Mouse (Mus musculus): ENCODE measurements around the gene Cbln1.

Cbln1 gene

DNA sequence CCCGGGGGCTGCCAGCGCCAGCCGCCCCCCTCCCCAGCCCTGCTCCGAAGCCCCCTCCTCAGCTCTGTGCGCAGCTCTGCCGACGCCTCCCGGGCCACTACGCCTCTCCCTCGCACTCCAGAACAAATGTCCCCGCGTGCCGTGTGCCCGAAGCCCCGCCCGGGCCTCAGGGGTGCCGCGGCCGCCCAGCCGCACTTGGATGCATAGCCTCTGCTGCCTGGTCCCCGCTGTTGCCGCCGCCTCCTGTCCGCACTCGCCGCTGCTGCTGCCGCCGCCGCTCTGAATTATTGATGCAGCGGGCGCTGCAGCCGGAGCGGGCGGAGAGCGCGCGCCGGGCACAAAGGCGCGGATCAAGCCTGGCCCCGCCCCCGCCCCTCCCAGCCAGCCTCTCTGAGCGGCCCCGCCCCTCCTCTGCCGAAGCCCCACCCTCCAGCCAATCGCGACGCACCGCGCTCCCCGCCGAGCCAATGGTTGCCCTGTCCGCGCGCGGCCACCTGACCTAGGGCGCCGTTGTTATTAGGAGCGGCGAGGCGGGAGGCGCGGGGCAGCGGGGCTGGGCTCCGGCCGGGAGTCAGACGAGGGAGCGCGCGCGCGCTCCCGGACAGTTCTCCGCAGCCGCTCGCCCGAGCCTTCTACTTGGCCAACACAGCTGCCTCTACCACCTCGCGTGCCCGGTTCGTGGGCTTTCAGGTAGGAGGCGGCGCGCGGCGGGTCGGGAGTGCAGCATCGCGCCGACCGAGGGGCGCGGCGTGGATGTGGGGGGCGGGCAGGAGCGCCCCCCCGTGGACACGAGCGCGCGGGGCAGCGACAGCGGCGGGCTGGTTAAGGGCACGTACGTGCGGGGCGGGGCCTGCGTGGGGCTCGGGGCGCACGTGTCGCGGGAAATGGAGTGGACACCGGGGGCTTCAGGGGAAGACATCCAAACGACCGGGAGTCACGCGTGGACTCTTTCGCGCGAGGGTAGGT, at the start of gene Cbln1:
Cbln1 (minus strand) TSS at position 339 of the 966 bp plus-strand sequence.
- peak; percentile 82 for DNase-seq

DNA sequence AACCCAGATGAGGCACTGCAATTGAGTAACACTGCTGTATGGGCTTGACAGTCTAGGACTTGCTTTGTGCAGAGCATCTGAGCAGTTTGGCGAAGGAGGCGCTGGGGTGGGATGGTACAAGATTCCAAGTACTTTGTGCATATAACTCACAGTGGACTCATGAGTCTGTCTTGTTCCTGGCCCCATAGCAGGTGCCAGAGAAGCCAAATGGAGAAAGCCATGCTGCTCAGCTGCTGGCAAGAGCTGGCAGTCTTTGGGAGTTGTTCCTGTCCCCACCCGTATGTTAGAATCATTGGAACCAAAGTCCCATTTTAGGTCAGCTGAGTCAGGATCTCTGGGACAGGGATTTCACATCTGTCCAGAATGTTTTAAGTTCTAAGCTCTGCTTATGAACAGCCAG, 44.7 kb upstream of the Cbln1 start:
- DNase-seq = no peak

DNA sequence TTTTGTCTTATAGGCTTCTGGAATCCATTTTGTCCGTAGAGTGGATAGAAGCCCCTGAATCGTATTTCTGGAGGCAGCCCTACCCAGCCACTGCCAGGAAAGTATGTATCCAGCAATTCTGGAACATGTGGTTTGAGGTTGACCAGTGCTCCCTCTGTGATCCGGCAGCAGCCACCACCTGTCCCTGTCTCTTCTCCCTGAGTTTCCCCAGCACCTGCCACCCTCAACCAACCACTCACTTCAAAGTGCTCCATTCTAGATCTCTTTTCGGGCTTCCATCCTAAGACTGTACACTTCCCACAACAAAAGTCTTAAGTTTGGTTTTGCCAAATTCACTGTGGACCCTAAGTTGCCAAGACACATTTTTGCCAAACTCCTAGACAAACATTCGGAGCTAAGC, 41.4 kb upstream of the Cbln1 start:
- DNase-seq = no peak

DNA sequence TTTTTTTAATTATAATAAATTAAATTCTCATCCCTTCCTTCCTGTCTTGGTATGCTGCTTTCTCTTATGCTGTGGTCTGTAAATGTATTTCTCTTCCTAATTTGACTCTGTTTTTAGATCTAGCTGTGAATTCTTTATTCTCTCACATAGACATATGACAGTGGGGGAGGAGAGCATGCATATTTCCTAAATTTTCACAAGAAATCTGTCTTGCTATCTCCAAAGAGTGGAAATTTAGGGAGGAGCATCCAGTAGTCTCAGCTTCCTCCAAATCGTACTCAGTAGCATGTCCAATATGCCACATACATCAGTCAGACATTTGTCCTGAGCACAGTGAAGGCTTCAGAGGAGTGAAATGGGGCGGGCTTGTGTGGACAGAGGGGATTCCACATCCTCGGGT, 40.9 kb upstream of the Cbln1 start:
- DNase-seq = no peak

DNA sequence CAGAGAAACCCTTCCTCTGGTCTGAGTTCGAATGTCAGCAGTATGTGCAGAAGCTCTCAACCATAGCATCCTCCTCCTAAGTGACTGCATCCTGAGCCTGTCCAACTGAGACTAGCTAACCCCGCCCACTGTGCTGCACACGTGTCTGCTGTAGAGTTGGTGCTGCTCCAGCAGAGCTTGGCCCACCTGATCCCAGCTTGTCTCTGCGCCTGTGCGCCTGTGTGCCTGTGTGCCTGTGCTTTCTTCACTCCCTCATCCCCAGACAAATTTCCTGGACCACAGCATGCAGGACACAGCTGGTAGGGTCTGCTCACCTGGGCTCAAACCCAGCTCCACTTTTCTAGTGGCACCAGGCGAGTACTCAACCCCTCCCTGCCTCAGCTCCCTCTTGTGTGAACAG, 40.2 kb upstream of the Cbln1 start:
- no peak for DNase-seq

DNA sequence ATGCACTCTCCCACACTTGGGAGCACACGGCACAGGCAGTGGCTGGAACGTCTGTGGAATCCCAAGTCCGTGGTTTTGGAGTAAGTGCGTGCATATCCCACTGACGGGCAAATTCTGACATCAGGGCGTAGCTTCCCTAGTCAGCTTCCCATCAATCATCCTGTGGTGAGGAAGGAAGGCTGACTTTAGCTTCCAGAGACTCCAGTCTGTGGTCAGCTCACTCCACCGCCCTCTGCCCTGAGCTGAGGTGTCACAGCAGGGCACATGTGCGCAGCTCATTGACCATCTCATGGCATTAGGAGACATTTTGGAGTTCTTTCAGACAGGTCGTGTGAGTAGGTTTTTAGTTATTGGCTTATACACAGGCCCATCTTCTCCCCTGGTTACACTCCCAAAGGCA, 34.6 kb upstream of the Cbln1 start:
- no peak for DNase-seq

DNA sequence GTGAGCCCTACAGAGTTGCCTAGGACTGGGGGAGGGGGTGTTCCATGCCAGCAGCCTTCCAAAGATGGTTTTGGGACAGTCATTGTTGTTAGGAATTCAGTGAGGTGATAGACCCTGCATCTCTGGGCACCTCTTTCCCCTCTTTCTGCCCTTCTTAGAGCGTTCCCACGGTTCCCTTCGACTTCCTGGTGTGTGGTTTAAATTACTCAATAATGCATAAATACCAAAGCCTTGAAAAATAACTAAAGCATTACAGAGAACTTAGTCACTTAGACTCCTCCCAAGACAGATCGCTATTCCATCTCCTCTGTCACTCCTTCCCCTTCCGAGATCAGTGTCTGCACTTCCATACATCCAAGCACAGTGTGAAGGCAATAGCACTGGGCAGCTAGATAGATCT, 32.0 kb upstream of the Cbln1 start:
- no peak for DNase-seq

DNA sequence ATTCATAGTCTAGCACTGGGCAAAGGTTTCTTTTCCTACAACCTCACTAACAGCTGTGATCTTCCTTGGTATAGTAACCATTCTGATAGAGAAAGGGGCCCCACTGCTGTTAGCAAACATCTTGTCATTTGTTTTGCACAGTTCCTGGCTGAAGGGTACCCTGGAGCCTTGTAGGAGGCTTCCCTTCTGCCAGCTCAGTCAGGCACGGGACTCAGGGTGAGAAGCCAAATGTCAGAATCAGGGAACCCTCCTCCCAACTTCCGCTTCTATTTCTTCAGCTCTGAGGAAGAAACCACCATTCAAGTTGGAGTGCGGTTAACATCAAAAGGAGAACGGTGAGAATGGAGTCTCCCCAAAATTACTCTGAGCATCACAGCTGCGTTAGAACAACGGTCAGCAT, 30.3 kb upstream of the Cbln1 start:
- no peak for DNase-seq

DNA sequence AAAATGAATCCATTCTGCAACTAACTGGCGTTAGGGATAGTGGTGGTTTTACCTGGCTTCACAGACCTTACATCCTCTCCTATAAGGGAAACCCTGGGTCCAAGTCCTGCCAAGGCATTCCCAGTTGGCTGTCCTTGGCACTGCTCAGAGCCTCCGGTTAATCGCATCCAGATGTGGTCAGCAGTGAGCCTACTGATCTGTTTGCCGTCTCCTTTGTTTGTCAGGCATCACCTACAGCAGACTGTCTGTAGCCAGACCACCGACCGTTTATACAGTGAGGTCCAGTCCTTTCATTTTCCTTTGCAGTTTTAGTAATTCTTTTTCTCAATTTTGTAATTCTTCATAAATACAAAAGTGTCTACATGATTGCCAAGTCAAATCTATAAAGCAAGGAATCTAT, 25.2 kb upstream of the Cbln1 start:
- DNase-seq = no peak

DNA sequence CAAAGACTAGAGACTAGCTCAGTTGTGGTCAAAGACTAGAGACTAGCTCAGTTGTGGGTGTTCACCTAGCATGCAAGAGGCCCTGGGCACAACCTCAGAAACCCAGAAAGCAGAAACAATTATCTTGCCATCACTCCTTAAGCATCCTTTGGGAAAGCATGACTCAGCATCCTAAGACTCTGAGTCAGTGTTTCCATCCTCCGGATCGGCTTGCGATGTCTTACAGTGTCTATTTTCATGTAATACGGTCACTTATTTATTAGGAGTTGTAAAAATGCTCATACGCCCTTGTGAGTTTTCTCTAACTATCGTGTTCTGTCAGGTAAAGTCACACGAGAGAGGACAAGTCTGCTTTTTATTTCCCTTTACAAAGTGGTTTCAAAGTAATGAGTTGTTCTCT, 24.1 kb upstream of the Cbln1 start:
- DNase-seq = no peak

DNA sequence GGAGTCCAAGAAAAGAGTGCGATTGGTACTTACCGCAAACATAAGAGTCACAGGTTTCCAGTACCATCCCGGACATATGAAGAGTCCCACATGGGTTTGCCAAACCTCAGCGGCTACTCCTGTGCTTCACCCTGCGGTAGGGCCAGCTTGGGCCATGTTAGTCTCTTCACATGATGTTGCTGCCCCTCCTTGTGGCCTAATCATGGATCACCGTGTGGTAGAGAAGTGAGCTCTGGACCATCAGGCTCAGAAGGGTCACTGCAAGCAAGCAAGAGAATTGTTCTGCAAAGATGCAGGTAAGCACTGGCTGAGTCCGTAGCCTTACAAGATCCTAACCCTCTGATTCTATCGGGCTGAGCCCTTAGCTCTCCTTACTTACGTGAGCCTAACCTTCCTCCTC, 22.5 kb upstream of the Cbln1 start:
- DNase-seq = peak; percentile 1

DNA sequence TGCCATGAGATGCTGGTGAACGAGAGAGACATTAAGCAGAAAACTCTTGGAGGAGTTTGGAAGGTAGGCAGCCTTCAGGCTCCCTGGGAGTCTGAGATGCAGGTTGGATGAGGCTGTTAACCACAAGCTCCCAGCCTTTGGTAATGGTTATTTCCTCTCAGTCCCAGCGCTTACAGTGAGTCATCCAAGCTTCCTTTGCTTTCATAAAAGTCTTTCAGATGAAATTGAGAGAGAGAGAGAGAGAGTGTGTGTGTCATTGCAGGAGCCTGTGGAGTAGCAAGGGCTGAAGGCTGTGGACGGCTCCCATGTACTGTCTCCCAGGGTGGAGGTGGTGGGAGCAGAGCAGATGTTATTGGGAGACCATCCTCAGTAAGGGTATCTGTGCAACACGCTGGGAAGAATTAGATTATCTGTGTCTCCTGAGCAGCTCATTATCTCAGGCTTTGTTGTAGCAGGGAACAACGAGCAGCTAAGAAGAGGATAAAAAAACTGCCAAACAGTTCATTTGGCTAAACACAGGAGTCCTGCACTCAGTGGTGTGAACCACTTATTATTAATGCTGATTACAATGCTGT, 17.5 kb upstream of the Cbln1 start:
- DNase-seq = no peak

DNA sequence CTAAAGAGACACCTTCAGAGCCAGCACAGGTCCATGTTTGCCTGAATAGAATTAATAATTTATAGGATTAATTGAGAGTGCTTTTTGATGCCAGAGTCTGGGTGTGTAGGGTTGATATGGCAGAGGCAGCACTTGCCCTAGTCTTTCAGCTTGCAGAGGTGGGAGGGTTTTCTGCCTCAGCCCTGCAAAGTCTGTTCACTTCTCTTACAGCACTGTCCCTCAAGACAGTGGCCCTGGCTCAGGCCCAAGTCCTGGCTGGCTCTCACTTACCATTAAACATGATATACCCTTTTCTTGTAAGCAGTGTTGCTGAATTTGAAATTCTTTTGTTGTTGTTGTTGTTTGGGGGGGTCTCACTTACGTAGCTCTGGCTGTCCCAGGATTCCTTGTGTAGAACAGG, 9.0 kb upstream of the Cbln1 start:
- no peak for DNase-seq

DNA sequence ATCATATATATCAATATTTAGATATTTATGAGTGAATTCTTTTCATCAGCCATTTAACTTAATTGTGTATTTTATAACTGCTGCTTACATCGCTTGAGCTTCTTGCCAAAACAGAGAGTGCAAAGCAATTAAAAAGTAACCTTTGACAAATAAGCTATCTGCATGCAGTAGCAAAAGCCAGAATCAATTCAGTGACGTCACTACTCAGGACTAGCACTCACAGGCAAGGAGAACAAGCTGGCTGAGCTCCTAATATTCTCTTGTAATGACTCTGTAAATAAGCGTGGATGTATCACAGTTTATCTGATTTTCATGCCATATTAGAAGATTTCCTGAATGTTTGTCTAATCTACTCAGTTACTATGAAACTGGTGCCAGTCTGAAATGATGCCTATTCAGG, 5.8 kb upstream of the Cbln1 start:
- DNase-seq = no peak

DNA sequence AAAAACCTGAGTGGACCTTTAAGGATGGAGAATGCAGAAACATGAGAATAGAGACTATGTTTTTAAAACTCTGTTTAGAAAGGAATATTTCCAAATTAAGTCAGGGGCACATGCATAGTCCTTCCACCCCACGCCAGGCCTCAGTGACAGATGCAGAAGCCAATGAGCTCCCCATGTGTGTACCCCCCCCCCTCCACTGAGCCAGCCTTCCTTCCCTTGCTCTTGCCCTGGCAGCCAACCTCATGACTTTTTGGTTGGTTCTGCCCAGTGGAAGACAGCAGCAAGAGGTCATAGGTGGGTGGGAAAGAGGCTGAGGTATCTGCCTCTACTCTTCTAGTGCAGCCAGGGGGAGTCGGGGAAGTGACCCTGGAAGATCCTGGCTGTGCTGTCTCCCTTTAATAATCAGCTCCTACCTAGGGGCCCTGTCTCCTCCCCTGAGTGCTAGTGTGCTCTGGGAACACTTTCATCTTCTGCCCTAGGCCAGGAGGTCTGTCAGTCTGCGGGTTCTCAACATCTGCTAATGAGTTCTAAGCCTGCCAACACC, 4.8 kb upstream of the Cbln1 start:
- no peak for DNase-seq

DNA sequence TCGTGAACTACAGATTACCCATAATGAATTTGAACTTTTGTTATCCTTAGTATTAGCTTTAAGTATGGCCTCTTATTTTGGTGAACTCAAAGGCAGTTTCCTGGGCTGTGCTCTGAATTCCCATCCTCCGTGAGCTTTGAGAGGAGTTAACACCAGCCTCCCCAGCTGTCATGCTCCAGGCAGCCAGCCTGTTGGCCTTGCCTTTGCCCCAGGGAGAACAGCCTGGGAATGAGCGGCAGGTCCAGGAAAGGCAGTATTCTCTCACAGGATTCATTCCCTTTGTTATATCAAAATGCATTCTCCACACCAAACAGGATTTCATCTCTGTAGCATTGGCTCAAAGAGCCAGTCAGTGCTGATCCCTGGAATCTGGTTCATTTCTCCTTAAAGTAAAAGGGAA, 3.1 kb upstream of the Cbln1 start:
- no peak for DNase-seq

DNA sequence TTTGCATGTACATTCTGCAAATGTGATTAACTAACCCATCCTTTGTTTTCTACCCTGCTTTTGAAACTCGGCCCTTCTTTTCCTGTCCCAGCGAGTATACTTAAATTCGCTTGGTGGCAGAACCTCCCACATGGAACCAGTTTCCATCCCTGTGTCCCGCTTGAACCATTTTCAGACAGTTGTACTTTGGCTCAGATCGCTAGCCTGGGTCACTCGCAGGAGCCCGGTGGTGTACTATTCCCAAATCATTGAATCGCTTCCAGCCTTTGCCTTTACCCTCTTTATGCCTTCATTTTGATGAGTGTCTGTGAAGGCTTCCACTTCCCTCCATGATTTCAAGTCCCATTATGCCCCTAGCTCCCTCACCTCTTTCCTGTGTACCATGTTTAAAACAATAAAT, 2.0 kb upstream of the Cbln1 start:
- DNase-seq = no peak

DNA sequence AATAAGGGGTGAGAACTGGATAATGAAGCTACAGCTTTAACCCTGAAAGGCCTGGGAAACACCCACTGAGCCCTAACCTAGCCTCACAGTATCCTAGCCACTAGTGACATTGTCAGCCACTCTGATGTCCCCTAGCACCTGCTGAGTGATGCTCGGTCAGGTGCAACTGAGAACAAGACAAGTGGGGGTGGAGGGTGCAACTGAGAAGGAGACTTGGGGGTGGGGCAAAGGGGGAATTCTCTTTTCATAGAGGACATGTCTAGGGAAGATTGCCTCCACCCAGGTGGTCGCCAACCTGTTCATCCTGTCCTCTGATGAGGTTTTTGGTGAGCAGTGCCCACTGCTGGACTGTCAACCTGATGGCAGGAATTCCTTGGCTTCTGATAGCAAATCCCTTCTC, 1.5 kb upstream of the Cbln1 start:
- DNase-seq = no peak

DNA sequence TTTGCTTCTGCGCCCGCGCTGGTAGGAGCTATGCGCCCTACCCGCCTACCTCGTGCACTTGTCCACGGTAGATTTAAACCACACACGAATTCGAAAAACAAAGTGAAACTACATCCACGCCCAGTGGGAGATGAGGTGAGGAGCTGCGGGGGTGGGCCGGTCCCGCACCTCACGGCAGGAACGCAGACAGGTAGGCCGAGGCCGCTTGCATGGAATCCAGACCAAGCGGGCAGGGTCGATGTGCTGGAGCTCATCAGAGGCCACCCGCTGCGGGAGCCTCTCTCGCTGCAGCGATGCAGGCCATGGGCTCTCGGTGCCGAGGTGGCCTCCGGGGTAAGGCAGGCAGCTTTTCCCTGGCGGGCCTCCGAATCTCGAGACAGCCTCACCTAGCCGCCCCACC, 905 bp upstream of the Cbln1 start:
- peak; percentile 1 for DNase-seq

DNA sequence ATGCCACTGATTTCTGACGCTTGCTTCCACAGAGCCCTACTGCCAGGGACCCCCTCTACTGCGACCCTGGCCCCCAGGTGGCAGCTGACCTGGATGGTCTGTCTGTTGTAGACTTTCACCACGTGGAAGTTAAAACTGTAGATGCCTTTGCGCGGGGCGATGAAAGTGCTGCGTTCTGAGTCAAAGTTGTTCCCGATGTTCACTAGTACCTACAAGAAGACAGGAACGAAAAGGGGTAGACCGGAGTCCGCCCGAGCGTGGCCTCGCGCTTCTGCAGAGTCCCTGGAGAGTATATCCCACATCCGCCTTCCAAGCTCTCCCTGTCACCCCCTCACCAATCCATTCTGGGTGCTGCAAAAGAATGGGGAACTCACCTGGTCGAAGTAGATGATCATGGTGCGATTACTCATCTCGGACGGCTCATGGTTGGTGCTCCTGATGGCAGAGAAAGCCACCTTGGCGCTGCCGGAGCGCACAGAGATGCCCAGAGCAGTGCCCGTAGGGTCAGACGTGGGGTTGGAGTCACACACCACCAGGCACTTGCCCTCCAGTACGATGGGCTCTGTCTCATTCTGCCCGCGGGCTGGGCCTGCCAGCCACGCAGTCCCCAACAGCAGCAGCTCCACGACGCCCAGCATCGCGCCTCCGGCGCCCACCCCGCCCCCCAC, 672 bp downstream of the Cbln1 start:
- DNase-seq = peak; percentile 2

DNA sequence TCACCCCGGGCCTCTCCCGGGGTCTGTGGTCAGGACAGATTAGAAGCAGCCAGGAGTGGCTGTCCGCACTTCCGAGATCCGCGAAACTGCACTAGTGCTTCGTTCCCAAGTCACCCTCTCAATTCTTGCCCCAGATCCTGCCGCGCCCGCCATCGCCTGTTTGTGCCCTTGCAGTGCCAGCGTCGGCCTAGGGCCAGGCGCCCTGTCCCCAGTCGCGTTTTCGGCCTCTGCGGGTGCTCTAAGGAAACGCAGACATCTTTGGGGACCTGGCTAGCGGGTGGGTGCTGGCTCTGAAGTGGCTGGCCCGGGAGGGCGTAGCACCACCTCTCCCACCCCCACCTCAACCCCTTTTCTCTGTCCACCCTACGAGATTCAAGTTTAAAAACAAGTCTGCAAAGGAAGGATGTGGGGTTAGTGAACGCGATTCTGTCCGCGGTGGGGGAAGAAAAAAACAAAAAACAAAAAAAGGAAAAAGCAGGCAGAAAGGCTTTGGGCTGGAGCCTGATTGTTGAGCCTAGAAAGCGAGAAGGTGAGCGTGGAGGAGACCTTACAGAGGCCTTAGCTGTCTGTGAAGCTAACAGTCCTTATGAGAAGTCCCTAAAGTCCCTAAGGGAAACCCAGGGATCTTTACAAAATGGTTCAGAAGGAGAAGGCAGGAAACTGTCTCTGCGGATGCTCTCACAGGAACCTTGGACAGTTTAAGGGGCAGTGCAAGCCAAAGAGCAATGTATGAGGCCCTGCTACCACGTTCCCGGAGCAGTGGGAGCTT, 1.4 kb downstream of the Cbln1 start:
- DNase-seq = no peak

DNA sequence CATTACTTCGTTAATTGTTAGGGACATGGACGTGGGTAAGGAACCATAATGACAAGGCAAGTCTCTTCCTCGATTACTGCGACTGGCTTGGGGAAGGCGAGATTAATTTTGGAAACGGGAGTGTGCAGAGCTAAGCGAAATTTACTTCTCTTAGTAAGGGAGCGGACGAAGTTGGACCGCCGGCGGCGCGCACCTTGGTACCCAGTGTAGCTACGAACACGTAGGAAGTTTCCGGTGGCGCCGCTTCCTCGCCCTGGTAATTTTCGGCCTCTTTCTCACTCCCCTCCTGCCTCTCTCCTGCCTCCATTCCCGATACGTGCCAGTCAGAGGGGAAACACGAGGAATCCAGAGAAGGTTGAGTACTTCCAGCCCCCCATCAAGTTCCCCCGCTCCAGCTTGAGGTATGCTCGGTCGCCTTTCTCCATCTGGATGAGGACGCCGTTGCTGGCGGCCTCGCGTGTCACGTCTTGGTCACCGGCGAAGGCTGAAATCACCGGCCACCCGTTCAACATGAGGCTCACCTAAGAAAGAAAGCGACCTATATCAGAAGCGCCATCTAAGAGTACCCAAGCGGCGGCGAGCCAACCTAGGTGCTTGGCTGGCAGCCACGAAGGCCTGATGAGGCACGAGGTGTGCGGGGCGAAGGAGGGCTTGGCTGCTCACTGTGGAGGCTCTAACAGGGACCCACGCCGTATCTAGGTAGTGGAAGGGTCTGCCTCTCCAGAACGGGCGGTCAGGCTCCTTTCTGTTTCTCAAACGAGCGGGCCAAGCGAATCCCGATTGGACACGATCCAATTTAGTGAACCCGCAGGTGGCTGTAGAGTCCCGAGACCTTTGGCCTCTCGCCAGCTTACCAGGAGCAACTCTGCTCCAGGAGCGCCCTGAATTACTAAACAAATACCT, 2.2 kb downstream of the Cbln1 start:
- peak; percentile 14 for DNase-seq
